Mouse (Mus musculus) left cerebral cortex, adult 11 months (tissue): Measurements from ENCODE around the gene Wdr31.
A peak's percentile ranks its signal among the peaks of the same experiment; 100 is the strongest.
"Not testable (repeated sequence)": the region's sequence is repeated elsewhere in the genome, so short reads cannot be mapped to it uniquely, and the experiment has no call there.

Experiments used
- DNase-seq: peaks from one replicate; pipeline ENCODE4 v3.0.0; 2022; ENCODE audit warnings: low spot score

Wdr31 gene

DNA sequence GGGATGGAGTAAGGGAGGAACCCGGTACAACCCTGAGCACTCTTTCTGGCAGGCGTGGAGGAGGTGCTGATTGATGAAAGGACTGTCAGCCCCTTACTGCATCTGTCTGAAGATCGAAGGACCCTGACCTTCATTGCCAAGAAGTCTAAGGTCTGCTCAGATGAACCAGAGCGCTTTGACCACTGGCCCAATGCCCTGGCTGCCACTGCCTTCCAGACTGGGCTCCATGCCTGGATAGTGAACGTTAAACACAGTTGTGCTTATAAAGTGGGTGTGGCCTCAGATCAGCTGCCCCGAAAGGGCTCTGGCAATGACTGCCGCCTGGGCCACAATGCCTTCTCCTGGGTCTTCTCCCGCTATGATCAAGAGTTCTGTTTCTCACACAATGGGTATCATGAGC, 25.2 kb upstream of the Wdr31 start:
- DNase-seq, result no peak

DNA sequence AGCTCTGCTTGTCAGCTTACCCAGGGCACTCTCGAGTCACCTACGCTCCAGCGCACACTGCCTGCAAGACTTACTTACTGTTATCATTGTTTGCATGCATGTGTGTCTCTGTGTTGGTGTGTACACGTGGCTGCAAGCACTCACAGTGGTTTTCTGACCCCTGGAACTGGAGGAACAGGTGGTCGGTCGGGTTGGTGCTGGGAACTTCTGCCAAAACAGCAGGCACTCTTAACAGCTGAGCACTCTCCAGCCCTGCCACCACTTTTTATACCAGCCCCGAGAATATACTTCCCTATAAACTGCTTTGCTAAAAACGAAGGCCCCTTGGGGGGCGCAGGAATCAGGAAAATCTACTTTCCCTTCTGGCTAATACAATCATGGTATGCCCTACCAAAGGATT, 23.5 kb upstream of the Wdr31 start:
- DNase-seq, result no peak

DNA sequence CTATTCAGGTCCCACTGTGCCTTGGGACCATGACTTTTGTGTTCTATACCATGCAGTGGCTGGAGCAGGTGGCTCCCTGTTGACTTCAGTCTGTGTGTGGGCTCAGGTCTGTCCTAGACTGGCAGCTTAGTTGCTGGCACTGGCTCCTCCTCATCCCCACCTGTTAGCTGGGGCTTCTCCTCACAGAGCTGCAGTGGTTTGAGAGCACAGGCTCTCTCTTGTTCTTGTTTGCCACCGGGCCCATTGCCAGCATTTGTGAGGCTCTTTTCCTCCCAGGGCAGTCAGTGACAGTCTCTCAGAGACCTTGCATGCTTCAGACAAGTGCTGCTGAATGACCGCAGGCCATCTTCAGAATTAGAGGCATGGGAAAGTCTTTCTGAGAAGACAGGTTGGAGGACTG, 22.0 kb upstream of the Wdr31 start:
- DNase-seq, result no peak

DNA sequence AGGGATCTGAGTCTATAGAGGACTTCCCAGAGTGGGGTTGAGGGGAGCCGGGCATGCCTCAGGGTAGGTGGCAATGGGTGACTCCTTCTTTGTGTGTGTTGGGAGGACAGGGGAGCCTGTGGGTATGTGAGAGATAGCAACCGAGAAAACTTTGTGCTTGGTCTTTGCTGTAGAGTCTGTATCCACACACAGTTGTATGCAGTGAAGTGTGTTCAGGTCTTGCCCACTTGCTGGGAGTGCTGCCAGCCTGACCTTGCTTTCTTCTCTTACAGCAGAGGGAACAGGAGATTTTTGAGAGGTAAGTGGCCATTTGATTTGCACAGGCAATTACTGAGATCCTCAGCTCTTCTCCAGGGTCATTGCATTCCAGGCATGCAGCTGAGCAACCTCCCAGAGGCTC, 17.2 kb upstream of the Wdr31 start:
- DNase-seq, result no peak

DNA sequence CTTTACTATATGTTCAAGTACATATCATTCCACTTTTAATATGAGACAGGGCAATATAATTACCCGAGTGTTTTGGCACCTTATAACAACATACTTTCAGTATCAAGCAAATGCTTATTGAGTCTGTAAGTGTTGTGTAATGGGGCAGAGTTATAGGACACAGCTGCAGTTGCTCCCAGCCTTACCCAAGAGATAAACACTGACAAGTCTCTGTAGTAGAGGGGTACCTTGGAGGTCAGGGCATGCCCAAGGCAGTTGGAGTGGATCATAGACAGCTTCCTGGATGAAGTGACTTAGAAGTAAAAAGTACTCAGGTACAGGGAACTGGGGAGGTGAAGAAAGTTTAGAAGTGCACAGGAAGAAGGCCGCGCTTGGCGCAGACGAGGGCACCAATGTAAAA, 16.5 kb upstream of the Wdr31 start:
- no peak for DNase-seq

DNA sequence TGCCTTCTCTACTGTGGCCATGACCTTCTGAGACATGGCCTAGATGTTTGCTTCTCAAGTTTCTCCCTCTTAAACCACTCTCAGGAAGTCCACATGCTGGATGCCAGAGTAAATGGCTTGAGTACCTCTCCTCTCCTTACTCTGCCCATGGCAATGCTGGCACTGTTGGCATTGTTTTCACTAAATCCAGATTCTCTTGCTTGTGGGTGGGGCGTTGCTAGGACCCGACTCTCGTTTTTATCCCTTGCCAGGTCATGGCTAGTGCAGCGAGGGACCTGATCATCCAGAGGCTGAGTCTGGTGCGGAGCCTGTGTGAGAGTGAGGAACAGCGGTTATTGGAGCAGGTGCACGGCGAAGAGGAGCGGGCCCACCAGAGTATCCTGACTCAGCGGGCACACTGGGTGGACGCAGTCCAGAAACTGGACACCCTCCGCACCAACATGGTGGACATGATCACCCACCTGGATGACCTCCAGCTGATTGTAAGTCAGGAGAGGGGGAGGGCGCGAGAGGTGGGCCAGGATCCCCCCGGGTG, 15.5 kb upstream of the Wdr31 start:
- no peak for DNase-seq

DNA sequence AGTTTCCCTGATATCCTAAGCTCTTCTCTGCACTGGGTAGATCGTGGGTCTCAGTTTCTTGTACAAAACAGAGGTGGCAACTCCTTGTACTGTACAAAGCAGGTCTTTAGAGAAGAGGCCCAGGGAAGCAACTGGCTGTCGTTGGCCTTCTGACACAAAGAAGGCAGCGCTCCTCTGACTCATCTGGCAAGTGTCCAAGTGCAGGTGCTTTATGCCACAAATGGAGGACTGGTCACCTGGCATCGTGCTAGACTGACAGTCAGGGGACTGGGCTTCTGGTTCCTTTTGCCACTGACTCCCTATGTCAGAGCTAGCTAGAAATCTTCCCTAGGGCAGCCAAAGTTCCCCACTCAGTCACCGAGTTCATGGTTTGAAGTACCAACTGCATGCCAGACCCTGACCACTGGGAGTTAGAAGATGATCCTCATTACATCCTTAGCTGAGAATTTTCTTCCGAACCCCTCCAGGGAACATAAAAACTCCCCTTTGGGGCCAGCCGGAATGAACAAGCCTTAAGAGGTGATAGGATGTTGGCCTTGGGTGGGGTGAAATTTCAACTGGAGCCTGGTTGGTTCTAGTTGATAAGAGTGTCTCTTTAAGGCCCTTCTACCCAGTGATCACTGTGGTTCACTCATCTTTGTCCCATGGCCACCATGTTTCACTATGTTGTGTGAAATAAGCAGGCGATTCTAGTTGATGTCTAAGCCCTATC, 14.9 kb upstream of the Wdr31 start:
- DNase-seq, result no peak

DNA sequence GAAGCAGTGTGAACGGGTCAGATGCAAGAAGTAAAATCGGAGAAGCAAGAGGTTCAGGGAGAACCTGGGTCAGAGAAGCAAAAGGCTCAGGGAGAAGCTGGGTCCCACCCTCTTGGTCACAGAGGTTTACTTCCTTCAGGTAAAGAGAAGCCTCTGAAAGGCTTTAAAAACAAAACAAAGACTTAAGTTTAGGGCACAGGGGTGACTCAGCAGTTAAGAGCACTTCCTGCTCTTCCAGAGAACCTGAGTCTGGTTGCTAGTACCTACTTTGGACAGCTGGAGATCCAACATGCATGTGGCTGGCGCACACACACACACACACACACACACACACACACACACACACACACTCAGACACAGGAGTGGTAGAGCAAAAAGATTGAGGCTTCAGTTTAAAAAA, 14.2 kb upstream of the Wdr31 start:
- no peak for DNase-seq

DNA sequence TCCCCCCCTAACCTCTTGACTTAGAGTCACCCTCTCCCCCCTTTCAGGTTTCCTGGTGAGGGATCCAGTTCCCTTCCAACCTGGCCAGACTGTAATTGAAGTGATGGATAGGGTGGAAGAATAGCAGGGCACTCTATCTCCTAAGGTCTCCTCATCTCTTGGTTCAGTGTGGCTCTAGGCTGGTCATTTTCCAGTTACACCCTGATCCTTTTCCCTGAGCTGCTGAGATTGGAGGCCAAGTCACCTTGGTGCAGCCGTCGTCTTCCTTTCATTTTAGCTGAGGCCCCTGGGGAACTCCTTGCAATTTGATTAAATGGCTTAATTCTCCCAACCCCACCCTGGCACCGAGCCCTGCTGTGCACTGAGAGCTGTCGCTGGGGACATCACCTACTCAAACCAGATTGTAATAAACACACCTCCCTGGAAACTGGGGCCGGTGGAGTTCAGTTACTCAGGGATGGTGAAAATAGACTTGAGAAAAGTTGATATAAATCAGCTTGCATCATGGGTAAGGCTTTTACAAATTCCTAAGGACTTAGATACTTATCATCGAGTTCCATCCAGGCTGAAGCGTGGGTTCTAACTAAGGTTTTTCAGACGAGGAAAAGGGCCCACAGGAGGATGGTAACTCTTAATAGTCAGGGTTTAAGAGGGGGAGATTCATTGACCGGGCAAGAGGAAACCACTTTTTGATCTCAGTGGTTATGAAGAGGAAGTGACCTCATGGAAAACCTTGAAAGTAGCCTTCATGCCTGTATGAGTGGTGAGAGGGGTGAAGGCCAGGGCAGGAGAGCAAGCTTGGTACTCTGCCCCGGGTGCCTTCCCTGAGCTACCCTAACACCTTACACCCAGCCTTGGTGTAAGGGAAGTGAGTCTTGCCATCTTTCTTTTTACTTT, 10.3 kb upstream of the Wdr31 start:
- DNase-seq, result no peak

DNA sequence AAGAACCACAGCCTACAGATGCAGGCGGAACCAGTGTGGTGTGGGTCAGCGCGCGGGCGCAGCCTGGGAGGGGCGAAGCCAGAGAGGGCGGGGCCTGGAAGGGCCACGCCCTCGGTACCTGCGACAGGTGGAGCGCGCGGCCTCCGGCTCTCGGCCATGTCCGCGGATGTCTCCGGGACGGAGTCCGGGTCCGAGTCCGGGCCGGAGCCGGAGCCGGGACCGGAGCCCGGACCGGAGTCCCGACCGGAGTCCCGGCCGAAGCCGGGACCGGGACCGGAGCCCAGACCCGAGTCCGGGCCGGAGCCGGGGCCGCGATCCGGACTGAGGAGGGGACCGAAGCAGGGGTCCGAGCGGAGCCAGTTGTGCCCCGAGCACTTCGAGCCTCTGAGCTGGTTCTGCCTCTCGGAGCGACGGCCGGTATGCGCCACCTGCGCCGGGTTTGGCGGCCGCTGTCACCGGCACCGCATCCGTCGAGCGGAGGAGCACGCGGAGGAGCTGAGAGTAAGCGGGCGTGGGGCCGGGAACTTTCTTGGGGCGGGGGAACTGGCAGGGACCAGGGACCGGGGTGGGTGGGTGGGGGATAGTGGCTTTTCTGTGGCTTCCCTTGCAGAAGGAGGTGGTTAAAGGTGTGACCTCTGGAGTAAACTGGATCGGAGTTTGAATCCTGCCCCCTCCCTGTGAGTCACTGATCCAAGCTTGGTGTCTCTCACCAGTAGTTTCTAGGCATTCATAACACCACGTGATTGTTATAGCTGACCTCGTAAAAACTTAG, 9.4 kb upstream of the Wdr31 start, which contains the start of gene Bspry:
Gene Bspry (plus strand): TSS at position 117 of the 772 bp plus-strand sequence.
- no peak for DNase-seq

DNA sequence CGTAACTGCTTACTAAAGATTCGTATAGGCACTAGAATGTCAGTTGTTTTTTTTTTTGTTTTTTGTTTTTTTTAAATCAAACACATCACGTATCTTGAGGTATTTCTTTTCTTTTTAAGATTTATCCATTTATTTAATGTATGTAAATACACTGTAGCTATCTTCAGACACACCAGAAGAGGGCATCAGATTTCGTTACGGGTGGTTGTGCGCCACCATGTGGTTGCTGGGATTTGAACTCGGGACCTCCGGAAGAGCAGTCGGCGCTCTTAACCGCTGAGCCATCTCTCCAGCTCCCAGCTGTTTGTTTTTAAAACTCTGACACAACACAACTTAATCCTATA, 8.9 kb upstream of the Wdr31 start:
- not testable (repeated sequence) for DNase-seq

DNA sequence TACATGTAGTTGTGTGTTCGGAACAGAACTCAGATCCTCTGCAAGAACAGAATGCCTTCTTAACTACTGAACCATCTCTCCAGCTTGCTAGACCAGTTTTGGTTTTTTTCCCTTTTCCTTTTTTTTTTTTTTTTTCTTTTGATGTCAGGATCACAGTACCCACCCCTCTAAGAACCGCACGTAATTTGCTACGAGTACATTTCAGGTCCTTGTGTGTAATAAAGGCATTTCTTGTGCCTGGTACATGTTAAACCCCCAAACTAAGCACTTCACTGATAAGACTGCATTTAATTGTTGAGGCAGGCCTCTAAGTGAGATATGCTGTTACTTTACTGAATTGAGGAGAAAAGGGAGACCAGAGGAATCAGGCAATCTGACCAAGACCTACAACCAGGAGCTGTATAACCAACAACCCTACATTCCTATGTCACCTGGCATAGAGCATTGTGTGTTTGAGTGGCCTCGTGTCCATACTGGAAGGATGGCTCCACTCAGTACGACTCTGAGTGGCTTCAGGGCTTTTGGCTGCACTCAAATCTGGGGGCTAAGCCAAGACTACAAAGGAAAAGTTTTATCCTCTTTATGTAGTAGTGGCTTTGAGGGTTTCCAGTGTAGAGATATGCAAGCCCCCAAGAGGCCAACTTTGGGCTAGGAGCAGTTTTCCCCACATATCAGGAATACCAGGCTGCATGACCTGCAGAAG, 7.0 kb upstream of the Wdr31 start:
- DNase-seq, result no peak

DNA sequence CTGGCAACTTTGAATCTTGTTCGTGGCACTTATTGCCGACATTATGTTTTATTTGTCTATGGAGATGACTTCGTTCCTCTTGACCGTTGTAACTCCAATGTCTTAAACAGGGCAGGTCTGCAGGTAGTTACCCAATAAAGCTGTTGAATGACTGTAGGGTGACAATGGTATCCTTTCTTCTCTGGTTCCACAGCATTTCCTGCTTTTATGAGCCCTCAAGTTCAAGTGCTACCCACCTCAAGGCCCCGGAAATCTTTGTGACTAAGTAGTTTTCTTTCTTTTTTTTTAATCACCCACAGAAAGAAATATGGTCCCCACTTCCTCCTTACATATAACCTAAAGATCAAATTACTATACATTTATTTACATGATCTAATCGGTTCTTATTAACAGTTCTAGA, 5.1 kb upstream of the Wdr31 start:
- no peak for DNase-seq

DNA sequence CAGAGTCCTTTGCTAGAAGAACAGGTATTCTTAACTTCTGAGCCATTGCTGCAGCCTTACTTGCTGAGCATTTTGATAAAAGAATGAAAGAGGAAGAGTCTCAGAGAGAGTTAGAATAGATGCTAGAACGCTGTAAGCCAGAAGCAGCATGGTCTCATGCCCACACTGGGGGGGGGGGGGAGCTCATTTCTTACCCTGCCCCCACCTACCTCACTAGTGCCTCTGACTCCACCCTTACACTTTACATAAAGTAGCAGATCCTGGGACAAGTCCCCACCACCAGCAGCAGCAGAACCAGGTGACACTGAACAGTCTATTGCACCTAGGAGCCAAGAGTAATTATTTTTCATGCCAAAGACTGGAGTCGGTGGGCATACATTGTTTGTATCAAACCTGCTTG, 4.4 kb upstream of the Wdr31 start:
- DNase-seq, result no peak

DNA sequence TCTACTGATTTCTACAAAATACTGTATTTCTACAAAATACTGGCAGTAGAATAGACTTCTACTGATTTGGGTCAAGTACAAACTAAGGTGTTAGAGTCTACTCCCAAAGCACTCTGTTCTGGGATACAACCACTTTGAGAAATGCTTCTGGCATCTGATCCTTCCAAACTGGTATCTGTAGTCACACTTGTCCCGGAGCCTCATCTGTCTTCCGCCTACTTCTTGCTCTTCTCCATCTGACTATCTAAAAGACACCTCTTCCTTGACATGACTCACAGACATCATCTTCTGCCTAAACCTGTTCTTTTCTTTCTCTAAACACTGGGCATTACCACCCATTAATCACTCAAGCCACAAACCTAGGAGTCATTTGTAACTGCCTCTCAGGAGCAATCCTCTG, 1.4 kb upstream of the Wdr31 start:
- peak; percentile 31 for DNase-seq

DNA sequence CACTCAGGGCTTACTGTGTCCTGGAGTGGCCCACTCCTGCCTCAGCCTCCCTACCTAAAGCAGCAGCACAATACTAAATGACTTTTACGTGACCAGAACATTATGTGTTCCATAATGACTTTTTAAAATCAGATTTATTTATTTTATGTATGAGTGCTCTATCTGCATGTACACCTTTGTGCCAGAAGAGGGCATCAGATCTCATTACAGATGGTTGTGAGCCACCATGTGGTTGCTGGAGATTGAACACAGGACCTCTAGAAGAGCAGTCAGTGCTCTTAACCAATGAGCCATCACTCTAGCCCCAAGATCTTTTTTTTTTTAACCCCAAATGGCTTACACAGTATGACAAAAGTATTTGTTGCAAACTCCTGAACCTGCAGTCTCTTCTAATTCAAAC, 2.5 kb downstream of the Wdr31 start:
- DNase-seq, result no peak

DNA sequence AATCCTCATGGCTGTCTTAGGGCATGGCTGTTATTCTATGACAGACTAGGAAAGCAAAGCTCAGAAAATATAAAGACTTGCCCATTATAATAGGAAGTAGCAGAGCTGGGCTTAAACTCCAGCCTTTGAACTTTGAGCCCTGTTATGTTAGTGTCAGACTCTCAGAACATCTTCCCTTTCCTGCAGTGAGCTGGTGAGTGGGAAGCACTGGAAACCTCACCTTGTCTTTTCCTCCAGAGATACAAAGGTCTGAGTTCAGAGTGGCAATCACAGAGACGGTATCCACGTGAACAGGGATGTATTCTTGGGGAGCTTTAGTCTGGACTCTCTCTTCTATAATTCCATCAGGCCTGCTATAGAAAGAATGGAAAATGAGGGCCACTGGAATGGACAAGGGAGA, 7.6 kb downstream of the Wdr31 start:
- DNase-seq, result no peak

DNA sequence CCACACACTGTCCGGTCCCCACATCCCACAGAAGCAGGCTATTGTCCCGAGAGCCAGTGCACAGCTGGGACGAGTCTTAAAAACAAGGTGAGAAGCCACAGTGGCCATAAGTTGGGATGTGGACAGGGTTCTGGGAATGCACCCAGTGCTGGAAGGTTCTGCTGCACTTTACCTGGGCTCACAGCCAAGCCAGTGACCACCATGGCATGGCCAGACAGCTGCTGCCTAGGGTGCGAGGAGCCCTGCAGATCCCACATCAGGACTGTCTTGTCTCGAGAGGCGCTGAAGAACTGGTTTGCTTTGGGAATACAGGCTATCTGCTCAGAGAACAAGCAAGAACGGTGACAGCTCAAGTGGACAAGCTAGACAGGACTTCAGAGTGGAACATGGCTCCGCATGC, 10.3 kb downstream of the Wdr31 start:
- no peak for DNase-seq

DNA sequence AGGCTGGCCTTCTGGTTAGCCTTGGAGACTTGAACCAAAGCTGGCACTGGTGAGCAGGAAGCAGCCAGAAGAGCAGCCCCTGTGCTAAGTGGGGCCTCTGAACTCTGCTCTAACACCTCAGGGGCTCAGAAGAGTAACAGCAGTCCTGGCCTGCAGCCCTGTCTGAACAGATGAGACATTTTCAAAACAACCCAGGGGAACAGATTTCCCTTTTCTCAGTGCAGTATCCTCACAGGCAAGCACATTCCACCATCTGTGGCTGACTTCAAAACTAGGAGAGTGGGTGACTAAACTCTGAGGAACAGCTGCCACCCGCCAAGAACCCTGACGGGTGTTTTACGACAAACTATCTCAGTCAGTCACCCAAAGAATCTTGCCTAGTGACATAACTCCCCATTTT, 11.6 kb downstream of the Wdr31 start:
- peak; percentile 25 for DNase-seq

DNA sequence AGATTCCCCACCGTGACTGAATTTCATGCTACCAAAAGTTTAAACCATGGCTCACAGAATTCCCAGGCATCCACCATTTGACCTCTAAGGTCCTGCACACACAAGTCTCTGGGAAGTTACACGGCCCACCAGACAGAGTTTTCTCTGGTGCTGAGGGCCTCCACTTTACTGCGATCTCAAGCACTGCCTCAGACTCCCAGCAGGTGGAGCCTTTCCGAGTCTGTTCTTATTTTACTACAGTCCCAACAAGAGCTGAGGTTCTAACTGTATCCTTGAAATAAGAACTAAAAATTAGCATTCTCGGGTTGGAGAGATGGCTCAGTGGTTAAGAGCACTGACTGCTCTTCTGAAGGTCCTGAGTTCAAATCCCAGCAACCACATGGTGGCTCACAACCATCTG, 15.7 kb downstream of the Wdr31 start:
- DNase-seq, result no peak

DNA sequence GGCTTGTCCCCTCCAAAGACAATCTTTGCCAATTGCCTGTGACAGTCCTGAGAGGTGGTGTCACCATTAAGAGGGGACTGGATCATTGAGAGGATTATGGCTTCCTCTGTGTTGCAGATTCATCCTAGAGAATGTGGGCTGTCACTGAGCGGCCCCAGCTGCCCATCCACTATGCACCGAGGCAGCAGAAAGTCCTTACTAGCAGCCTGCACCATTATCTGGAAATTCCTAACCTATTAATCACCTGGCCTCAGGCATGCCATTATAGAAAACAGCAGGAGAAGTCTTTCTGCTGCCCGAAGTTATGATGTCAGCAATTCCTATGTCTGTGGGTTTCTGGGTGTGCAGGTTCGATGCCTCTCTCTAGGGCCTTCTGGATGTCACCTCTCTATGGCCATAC, 29.7 kb downstream of the Wdr31 start:
- DNase-seq, result no peak

DNA sequence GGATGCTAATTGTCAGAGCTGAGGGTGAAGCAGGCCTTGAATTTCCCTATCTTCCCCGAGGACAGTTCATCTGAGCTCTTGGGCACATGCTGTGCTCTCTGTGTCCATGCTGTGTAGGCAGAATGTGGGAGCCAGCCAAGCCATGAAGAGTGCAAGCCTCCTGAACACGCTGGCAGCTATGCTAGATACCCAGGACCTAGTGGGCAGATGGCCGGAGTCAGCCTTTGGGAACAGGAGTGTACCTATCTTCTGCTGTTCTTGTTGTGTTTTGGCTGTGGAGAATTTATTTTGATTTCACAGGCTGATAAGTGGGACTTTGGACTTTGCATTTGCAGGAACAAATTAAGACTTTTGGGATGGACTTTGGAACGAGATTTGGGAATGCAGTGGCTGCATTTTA, 30.2 kb downstream of the Wdr31 start:
- no peak for DNase-seq
